In the genomic region with DNA sequence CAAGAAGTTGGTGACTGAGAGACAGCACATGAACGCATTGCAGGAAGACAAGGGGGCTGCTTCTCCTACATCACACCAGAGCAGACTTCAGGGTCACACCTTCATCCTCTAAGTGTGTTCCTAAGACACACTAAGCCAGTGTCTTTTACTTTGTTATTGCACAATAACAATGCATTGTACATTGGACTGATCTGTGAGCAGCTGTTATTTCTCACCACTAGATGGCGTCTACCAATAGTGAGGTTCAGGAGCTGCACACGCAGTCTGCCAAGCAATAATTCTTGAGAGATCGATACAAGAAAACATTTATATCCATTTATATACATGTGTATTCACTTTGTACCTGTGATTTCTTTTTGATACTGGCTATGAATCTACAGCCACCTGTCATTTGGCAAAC, we compare ENCODE assay signal across 9 mouse cellular contexts. TPM values are rescaled to one million over a fixed set of nuclear protein-coding genes. Genes with fewer than 3 reads are reported as not detected.
DNase-seq lines count a peak whose midpoint lies in the region; ATAC-seq and TF ChIP-seq lines count a peak whose summit lies in the region.
"Had no signal": no experiment of that assay in that cellular context is flagged by ENCODE, and none has a peak within 500 bp of the region (broad histone marks: within the 10 kb centered on the region; RNA-seq: fewer than 3 reads in every experiment).

No protein-coding gene starts in this region.

- no peaks in the 10 kb centered on the region for H3K4me1 ChIP-seq in midbrain, postnatal 0 days (ENCODE audit: insufficient read depth, low read length)
- peaks cover 3% of the 10 kb centered on the region; the same call in 1 of the 2 replicates for H3K4me1 ChIP-seq in midbrain, embryonic 16.5 days (ENCODE audit: control insufficient read depth, insufficient read depth, low read length)
- no peaks in the 10 kb centered on the region for H3K4me1 ChIP-seq in lung, adult 2 months (ENCODE audit: control insufficient read depth, insufficient read depth, low read length)

- H3K9ac ChIP-seq in midbrain, postnatal 0 days (replicated peaks; ENCODE audit: low read length, poor library complexity, severe bottlenecking), result no peak overlapping the region
- no peak overlapping the region for H3K9ac ChIP-seq in midbrain, embryonic 16.5 days (ENCODE audit: low read depth, low read length)

- TF ChIP-seq POLR2A in lung, adult 2 months (IDR thresholded peaks at IDR 0.05; ENCODE audit: borderline replicate concordance, extremely low read depth, low read depth, low read length), result no peak

- H3K4me3 ChIP-seq in midbrain, postnatal 0 days (ENCODE audit: low read depth, low read length), result no peak overlapping the region
- H3K4me3 ChIP-seq in midbrain, embryonic 16.5 days (ENCODE audit: low read depth, low read length), result no peak overlapping the region
- H3K4me3 ChIP-seq in lung, adult 2 months (replicated peaks; ENCODE audit: extremely low read depth, low read depth, low read length), result no peak overlapping the region
- H3K4me3 ChIP-seq: megakaryocyte, embryonic 14.5 days had no signal

- peak; percentile 93 for TF ChIP-seq CTCF in midbrain, postnatal 0 days (IDR thresholded peaks at IDR 0.05)
- peak; percentile 41 for TF ChIP-seq CTCF in lung, adult 2 months (IDR thresholded peaks at IDR 0.05; ENCODE audit: insufficient read depth, low read length)

- H3K36me3 ChIP-seq in midbrain, postnatal 0 days (ENCODE audit: insufficient read depth, low read length), result no peaks in the 10 kb centered on the region
- no peaks in the 10 kb centered on the region for H3K36me3 ChIP-seq in midbrain, embryonic 16.5 days (ENCODE audit: control insufficient read depth, insufficient read depth, low read length)

- DNase-seq in gastrocnemius, adult 18-20 months (ENCODE audit: low spot score), result peak; percentile 49
- no peak for DNase-seq in gastrocnemius, postnatal 10 days
- DNase-seq in midbrain, postnatal 0 days (ENCODE audit: low spot score), result peak; percentile 83
- DNase-seq in ZHBTc4 (ENCODE audit: low read depth, low spot score), result peak; percentile 65
- DNase-seq in lung, adult 2 months, result no peak
- DNase-seq in urinary bladder, postnatal 4 days (ENCODE audit: low spot score in 2 of 2), result no peak
- no peak for DNase-seq in ovary, postnatal 10 days (ENCODE audit: low spot score)

- no peaks in the 10 kb centered on the region for H3K27me3 ChIP-seq in midbrain, postnatal 0 days (ENCODE audit: insufficient read depth, low read length)
- no peaks in the 10 kb centered on the region for H3K27me3 ChIP-seq in midbrain, embryonic 16.5 days (ENCODE audit: control insufficient read depth, insufficient read depth, low read depth, low read length)

- ATAC-seq in midbrain, postnatal 0 days (ENCODE audit: low FRiP score), result no peak
- no peak for ATAC-seq in midbrain, embryonic 16.5 days

- H3K27ac ChIP-seq in midbrain, postnatal 0 days (ENCODE audit: low read depth, low read length), result no peak overlapping the region
- H3K27ac ChIP-seq in midbrain, embryonic 16.5 days (ENCODE audit: low read length), result no peak overlapping the region

- no peaks in the 10 kb centered on the region for H3K9me3 ChIP-seq in midbrain, postnatal 0 days (ENCODE audit: low read length)
- no peaks in the 10 kb centered on the region for H3K9me3 ChIP-seq in midbrain, embryonic 16.5 days (replicated peaks; ENCODE audit: control insufficient read depth, low read length, poor library complexity, severe bottlenecking)

- H3K4me2 ChIP-seq in midbrain, postnatal 0 days (ENCODE audit: low read depth, low read length, poor library complexity, severe bottlenecking), result no peak overlapping the region
- H3K4me2 ChIP-seq in midbrain, embryonic 16.5 days (ENCODE audit: low read length), result no peak overlapping the region

- WGBS in midbrain, postnatal 0 days, result 22% methylated on average over 4 of the region's 4 CpGs
- WGBS in midbrain, embryonic 16.5 days, result 25% methylated on average over 4 of the region's 4 CpGs
- 21% methylated on average over 4 of the region's 4 CpGs for WGBS in lung, adult 2 months

RNA-seq across cellular contexts. Expression of gene Sipa1l2, which starts 4.7 kb away (rescaled TPM):
- 1 to 10 TPM; 5.1 to 7.5 TPM for total RNA-seq in gastrocnemius, adult 18-20 months (2021)
- 10 to 100 TPM; 12.9 to 16.7 TPM for total RNA-seq in gastrocnemius, postnatal 10 days (2021)
- total RNA-seq in midbrain, postnatal 0 days (2014; rRNA removed), result 52.6 and 53.7 TPM in 2 replicates
- polyA plus RNA-seq in midbrain, postnatal 0 days (2015; fragmentation: Nextera tagmentation; extraction: Ambion mirVana), result 8.8 and 10.1 TPM in 2 replicates
- 21.7 and 26.2 TPM in 2 replicates for polyA plus RNA-seq in midbrain, embryonic 16.5 days (2015; fragmentation: Nextera tagmentation; extraction: Ambion mirVana)
- 36.3 and 38.6 TPM in 2 replicates for polyA plus RNA-seq in lung, adult 2 months (2012; rRNA removed)

Comparison
In these comparisons a context has a peak if more than half of its experiments do, and no peak if none do; other contexts are left out.
1. DNase-seq: peak in gastrocnemius, adult 18-20 months (single experiment), midbrain, postnatal 0 days (single experiment) and ZHBTc4 (single experiment); none in gastrocnemius, postnatal 10 days (single experiment), lung, adult 2 months (single experiment), urinary bladder, postnatal 4 days (0 of 2) and ovary, postnatal 10 days (single experiment).